Mouse (Mus musculus) cerebellum, postnatal 4 days (tissue): ENCODE results near the gene Taf4.

Experiments
- DNase-seq, 2 experiments: peaks; one replicate each; pipeline ENCODE4 v3.0.0; 2022; ENCODE audit warnings: low spot score in 2 of 2, mixed read lengths in 1 of 2

The Taf4 gene

GRCm38 (mm10) chr2:179982715-179983114 is 6.3 kb upstream of the Taf4 start:
- no peak for DNase-seq

GRCm38 (mm10) chr2:179980616-179981015 is 4.2 kb upstream of the Taf4 start:
- DNase-seq: no peak

GRCm38 (mm10) chr2:179979836-179980235 is 3.4 kb upstream of the Taf4 start:
- DNase-seq: no peak

- no peak for DNase-seq
Observed at GRCm38 (mm10) chr2:179978250-179978649, 1.8 kb upstream of the Taf4 start.

GRCm38 (mm10) chr2:179977344-179978025 is 1.0 kb upstream of the Taf4 start:
- DNase-seq: no peak

GRCm38 (mm10) chr2:179976295-179976627 is 185 bp downstream of the Taf4 start:
- DNase-seq: no peak

GRCm38 (mm10) chr2:179975851-179976250 is 595 bp downstream of the Taf4 start:
- DNase-seq: peak in 1 of 2 experiments; percentile 30

GRCm38 (mm10) chr2:179974651-179975471 is 1.6 kb downstream of the Taf4 start:
- DNase-seq: peak in 1 of 2 experiments; percentile 23

GRCm38 (mm10) chr2:179973871-179974628 is 2.4 kb downstream of the Taf4 start:
- no peak for DNase-seq

GRCm38 (mm10) chr2:179972406-179972805 is 4.0 kb downstream of the Taf4 start:
- no peak for DNase-seq

GRCm38 (mm10) chr2:179971891-179972290 is 4.6 kb downstream of the Taf4 start:
- no peak for DNase-seq

GRCm38 (mm10) chr2:179969137-179969536 is 7.3 kb downstream of the Taf4 start:
- DNase-seq: no peak

GRCm38 (mm10) chr2:179967633-179968032 is 8.8 kb downstream of the Taf4 start:
- no peak for DNase-seq

- DNase-seq: no peak
Observed at GRCm38 (mm10) chr2:179961420-179961819, 15.0 kb downstream of the Taf4 start.

GRCm38 (mm10) chr2:179960327-179960726 is 16.1 kb downstream of the Taf4 start:
- no peak for DNase-seq

GRCm38 (mm10) chr2:179959391-179959790 is 17.1 kb downstream of the Taf4 start:
- no peak for DNase-seq

GRCm38 (mm10) chr2:179951542-179952524 is 24.6 kb downstream of the Taf4 start:
- DNase-seq: no peak

- DNase-seq: no peak
Observed at GRCm38 (mm10) chr2:179948820-179949219, 27.6 kb downstream of the Taf4 start.

GRCm38 (mm10) chr2:179947607-179948006 is 28.8 kb downstream of the Taf4 start:
- DNase-seq: no peak

- DNase-seq: no peak
Observed at GRCm38 (mm10) chr2:179946496-179946895, 29.9 kb downstream of the Taf4 start.

GRCm38 (mm10) chr2:179945051-179945450 is 31.4 kb downstream of the Taf4 start:
- DNase-seq: no peak
